Mouse (Mus musculus): ENCODE data around the gene Kitl. TPM values are rescaled to one million over a fixed set of nuclear protein-coding genes. Genes with fewer than 3 reads are reported as not detected.

The Kitl gene
- polyA plus RNA-seq, 1 experiment from 2014 or later: 14.4 TPM

GRCm38 (mm10) chr10:100030980-100031516, 15.6 kb downstream of the Kitl start:
- Histone ChIP-seq H3K4me3 (no peak overlapping the region), H3K27ac (no peak overlapping the region), H3K4me1 (peaks cover 11% of the 10 kb centered on the region), H3K27me3 (no peaks in the 10 kb centered on the region), H3K9ac (no peak overlapping the region), H3K9me3 (no peaks in the 10 kb centered on the region), H3K4me2 (peak overlapping the region; percentile 46), H3K36me3 (no peaks in the 10 kb centered on the region)
- 55% methylated on average over 12 of the region's 12 CpGs for WGBS
- ATAC-seq (ENCODE audit: insufficient number of reproducible peaks, insufficient read depth, low FRiP score, low TSS enrichment, low read depth): no peak

- no peaks in the 10 kb centered on the region for H3K9me3 ChIP-seq
- H3K36me3 ChIP-seq: no peaks in the 10 kb centered on the region
- no peak overlapping the region for H3K27ac ChIP-seq
- H3K4me3 ChIP-seq: peak overlapping the region; percentile 17; the same call in 1 of the 2 replicates
- no peak overlapping the region for H3K9ac ChIP-seq
- peak overlapping the region; percentile 46 for H3K4me2 ChIP-seq
- no peaks in the 10 kb centered on the region for H3K27me3 ChIP-seq
- 13% methylated on average over 11 of the region's 11 CpGs for WGBS
- peaks cover 11% of the 10 kb centered on the region for H3K4me1 ChIP-seq
- no peak for ATAC-seq (ENCODE audit: insufficient number of reproducible peaks, insufficient read depth, low FRiP score, low TSS enrichment, low read depth)
Measured at GRCm38 (mm10) chr10:100031631-100032030, 16.2 kb downstream of the Kitl start.

GRCm38 (mm10) chr10:100032566-100032965, 17.1 kb downstream of the Kitl start:
- Histone ChIP-seq H3K4me1 (peaks cover 11% of the 10 kb centered on the region), H3K9me3 (no peaks in the 10 kb centered on the region), H3K27ac (no peak overlapping the region), H3K9ac (no peak overlapping the region), H3K27me3 (no peaks in the 10 kb centered on the region), H3K4me2 (no peak overlapping the region), H3K4me3 (no peak overlapping the region), H3K36me3 (no peaks in the 10 kb centered on the region)
- WGBS: 81% methylated on average over 3 of the region's 3 CpGs
- no peak for ATAC-seq (ENCODE audit: insufficient number of reproducible peaks, insufficient read depth, low FRiP score, low TSS enrichment, low read depth)

- 50% methylated on average over 4 of the region's 4 CpGs for WGBS
- Histone ChIP-seq H3K9me3 (no peaks in the 10 kb centered on the region), H3K27ac (no peak overlapping the region), H3K9ac (no peak overlapping the region), H3K4me3 (no peak overlapping the region), H3K4me1 (peaks cover 10% of the 10 kb centered on the region), H3K27me3 (no peaks in the 10 kb centered on the region), H3K4me2 (no peak overlapping the region), H3K36me3 (no peaks in the 10 kb centered on the region)
- no peak for ATAC-seq (ENCODE audit: insufficient number of reproducible peaks, insufficient read depth, low FRiP score, low TSS enrichment, low read depth)
Measured at GRCm38 (mm10) chr10:100036021-100036420, 20.6 kb downstream of the Kitl start.

GRCm38 (mm10) chr10:100038342-100038898, 23.0 kb downstream of the Kitl start:
- Histone ChIP-seq H3K36me3 (no peaks in the 10 kb centered on the region), H3K9me3 (no peaks in the 10 kb centered on the region), H3K4me2 (no peak overlapping the region), H3K9ac (no peak overlapping the region), H3K27me3 (no peaks in the 10 kb centered on the region), H3K4me3 (no peak overlapping the region), H3K27ac (no peak overlapping the region), H3K4me1 (no peaks in the 10 kb centered on the region)
- WGBS: 57% methylated on average over 12 of the region's 12 CpGs
- no peak for ATAC-seq (ENCODE audit: insufficient number of reproducible peaks, insufficient read depth, low FRiP score, low TSS enrichment, low read depth)

- H3K9me3 ChIP-seq: no peaks in the 10 kb centered on the region
- H3K27ac ChIP-seq: no peak overlapping the region
- H3K4me2 ChIP-seq: no peak overlapping the region
- WGBS: 84% methylated on average over 8 of the region's 8 CpGs
- no peaks in the 10 kb centered on the region for H3K27me3 ChIP-seq
- H3K36me3 ChIP-seq: no peaks in the 10 kb centered on the region
- no peak for ATAC-seq (ENCODE audit: insufficient number of reproducible peaks, insufficient read depth, low FRiP score, low TSS enrichment, low read depth)
- H3K4me3 ChIP-seq: no peak overlapping the region
- no peak overlapping the region for H3K9ac ChIP-seq
- H3K4me1 ChIP-seq: no peaks in the 10 kb centered on the region
Measured at GRCm38 (mm10) chr10:100038994-100039393, 23.6 kb downstream of the Kitl start.

GRCm38 (mm10) chr10:100043748-100044147, 28.3 kb downstream of the Kitl start:
- 90% methylated on average over 5 of the region's 5 CpGs for WGBS
- Histone ChIP-seq H3K9me3 (no peaks in the 10 kb centered on the region), H3K36me3 (no peaks in the 10 kb centered on the region), H3K4me1 (no peaks in the 10 kb centered on the region), H3K27me3 (no peaks in the 10 kb centered on the region), H3K27ac (no peak overlapping the region), H3K4me3 (no peak overlapping the region), H3K4me2 (no peak overlapping the region), H3K9ac (no peak overlapping the region)
- ATAC-seq (ENCODE audit: insufficient number of reproducible peaks, insufficient read depth, low FRiP score, low TSS enrichment, low read depth): no peak

GRCm38 (mm10) chr10:100044153-100044552, 28.7 kb downstream of the Kitl start:
- H3K9me3 ChIP-seq: no peaks in the 10 kb centered on the region
- no peak overlapping the region for H3K4me2 ChIP-seq
- H3K4me3 ChIP-seq: no peak overlapping the region
- H3K36me3 ChIP-seq: no peaks in the 10 kb centered on the region
- H3K27ac ChIP-seq: no peak overlapping the region
- H3K9ac ChIP-seq: no peak overlapping the region
- 88% methylated on average over 6 of the region's 6 CpGs for WGBS
- H3K4me1 ChIP-seq: no peaks in the 10 kb centered on the region
- no peaks in the 10 kb centered on the region for H3K27me3 ChIP-seq
- no peak for ATAC-seq (ENCODE audit: insufficient number of reproducible peaks, insufficient read depth, low FRiP score, low TSS enrichment, low read depth)

- Histone ChIP-seq H3K4me2 (peak overlapping the region; percentile 44), H3K4me1 (peaks cover 13% of the 10 kb centered on the region), H3K36me3 (no peaks in the 10 kb centered on the region), H3K9me3 (no peaks in the 10 kb centered on the region), H3K27ac (0 out of 2 replicates have a peak overlapping the region, but pooled peaks have one; percentile 22), H3K9ac (no peak overlapping the region), H3K27me3 (no peaks in the 10 kb centered on the region), H3K4me3 (0 out of 2 replicates have a peak overlapping the region, but pooled peaks have one; percentile 9)
- no peak for ATAC-seq (ENCODE audit: insufficient number of reproducible peaks, insufficient read depth, low FRiP score, low TSS enrichment, low read depth)
- WGBS: 8% methylated on average over 10 of the region's 10 CpGs
Measured at GRCm38 (mm10) chr10:100051146-100051783, 35.8 kb downstream of the Kitl start.

GRCm38 (mm10) chr10:100052404-100052803, 37.0 kb downstream of the Kitl start:
- no peak overlapping the region for H3K9ac ChIP-seq
- no peak overlapping the region for H3K27ac ChIP-seq
- H3K4me3 ChIP-seq: no peak overlapping the region
- 85% methylated on average over 4 of the region's 4 CpGs for WGBS
- ATAC-seq (ENCODE audit: insufficient number of reproducible peaks, insufficient read depth, low FRiP score, low TSS enrichment, low read depth): no peak
- no peaks in the 10 kb centered on the region for H3K27me3 ChIP-seq
- H3K4me2 ChIP-seq: no peak overlapping the region
- H3K36me3 ChIP-seq: no peaks in the 10 kb centered on the region
- H3K9me3 ChIP-seq: no peaks in the 10 kb centered on the region
- H3K4me1 ChIP-seq: peaks cover 13% of the 10 kb centered on the region

- Histone ChIP-seq H3K36me3 (no peaks in the 10 kb centered on the region), H3K27me3 (no peaks in the 10 kb centered on the region), H3K27ac (no peak overlapping the region), H3K4me3 (no peak overlapping the region), H3K4me1 (peaks cover 13% of the 10 kb centered on the region), H3K9me3 (no peaks in the 10 kb centered on the region), H3K9ac (no peak overlapping the region), H3K4me2 (no peak overlapping the region)
- ATAC-seq (ENCODE audit: insufficient number of reproducible peaks, insufficient read depth, low FRiP score, low TSS enrichment, low read depth): no peak
- WGBS: 79% methylated on average over 4 of the region's 4 CpGs
Measured at GRCm38 (mm10) chr10:100052911-100053310, 37.5 kb downstream of the Kitl start.

GRCm38 (mm10) chr10:100054006-100054405, 38.6 kb downstream of the Kitl start:
- H3K9me3 ChIP-seq: no peaks in the 10 kb centered on the region
- ATAC-seq (ENCODE audit: insufficient number of reproducible peaks, insufficient read depth, low FRiP score, low TSS enrichment, low read depth): no peak
- no peak overlapping the region for H3K4me3 ChIP-seq
- no peaks in the 10 kb centered on the region for H3K36me3 ChIP-seq
- no peak overlapping the region for H3K9ac ChIP-seq
- no peaks in the 10 kb centered on the region for H3K27me3 ChIP-seq
- WGBS: 78% methylated on average over 3 of the region's 3 CpGs
- peaks cover 13% of the 10 kb centered on the region for H3K4me1 ChIP-seq
- no peak overlapping the region for H3K27ac ChIP-seq
- no peak overlapping the region for H3K4me2 ChIP-seq

Measured in embryonic facial prominence, embryonic 13.5 days (tissue).